Mouse (Mus musculus) limb, embryonic 12.5 days (tissue): Measurements from ENCODE around the gene Amy1. TPM values are rescaled to one million over a fixed set of nuclear protein-coding genes. Genes with fewer than 3 reads are reported as not detected.
"Not testable (repeated sequence)": the region's sequence is repeated elsewhere in the genome, so short reads cannot be mapped to it uniquely, and the experiment has no call there.

ENCODE experiments used
- ATAC-seq: fragments of 200-750 bp; cut with Nextera tagmentation; 2 replicates; pipeline ENCODE4 v1.8.0; 2017; ENCODE audit warnings: low read depth, moderate TSS enrichment; ENCODE audit not compliant: insufficient number of reproducible peaks, insufficient read depth, low FRiP score, low TSS enrichment
- H3K27ac ChIP-seq: fragments of 300-500 bp; sonication (generic); 2 replicates; pipeline ENCODE4 v1.5.1; 2016; ENCODE audit warnings: mild to moderate bottlenecking, moderate library complexity
- H3K27me3 ChIP-seq: fragments of 300-500 bp; sonication (generic); 2 replicates; pipeline ENCODE4 v1.6.1; 2016; ENCODE audit warnings: mild to moderate bottlenecking, moderate library complexity
- H3K36me3 ChIP-seq: fragments of 300-500 bp; sonication (generic); 2 replicates; pipeline ENCODE4 v1.6.1; 2016; ENCODE audit warnings: mild to moderate bottlenecking, moderate library complexity
- H3K4me1 ChIP-seq: fragments of 300-500 bp; sonication (generic); replicated peaks from 2 replicates; pipeline ENCODE4 v1.6.1; 2016
- H3K4me2 ChIP-seq: fragments of 300-500 bp; sonication (generic); 2 replicates; pipeline ENCODE4 v1.6.1; 2016; ENCODE audit warnings: mild to moderate bottlenecking, moderate library complexity
- H3K4me3 ChIP-seq: fragments of 300-500 bp; sonication (generic); replicated peaks from 2 replicates; pipeline ENCODE4 v1.5.1; 2016; ENCODE audit warnings: mild to moderate bottlenecking
- H3K9ac ChIP-seq: fragments of 300-500 bp; sonication (generic); replicated peaks from 2 replicates; pipeline ENCODE4 v1.6.1; 2016; ENCODE audit warnings: mild to moderate bottlenecking, moderate library complexity
- H3K9me3 ChIP-seq: fragments of 300-500 bp; sonication (generic); 2 replicates; pipeline ENCODE4 v1.6.1; 2016; ENCODE audit warnings: mild to moderate bottlenecking, moderate library complexity
- WGBS: fragments of 180-500 bp; shearing (Covaris S2); methylation state at CpG from one replicate; pipeline ENCODE4 v1.1.7; 2016; 5-methylcytosine and 5-hydroxymethylcytosine counted together
- polyA plus RNA-seq: library from polyadenylated mRNA; unstranded; fragments of >200 nt; fragmentation: Nextera tagmentation; extraction: Ambion mirVana; gene quantifications from 2 replicates; pipeline ENCODE4 v1.2.1, GENCODE M21; 2016

The Amy1 gene
- polyA plus RNA-seq, 1 experiment from 2014 or later, result 1.5 TPM

DNA sequence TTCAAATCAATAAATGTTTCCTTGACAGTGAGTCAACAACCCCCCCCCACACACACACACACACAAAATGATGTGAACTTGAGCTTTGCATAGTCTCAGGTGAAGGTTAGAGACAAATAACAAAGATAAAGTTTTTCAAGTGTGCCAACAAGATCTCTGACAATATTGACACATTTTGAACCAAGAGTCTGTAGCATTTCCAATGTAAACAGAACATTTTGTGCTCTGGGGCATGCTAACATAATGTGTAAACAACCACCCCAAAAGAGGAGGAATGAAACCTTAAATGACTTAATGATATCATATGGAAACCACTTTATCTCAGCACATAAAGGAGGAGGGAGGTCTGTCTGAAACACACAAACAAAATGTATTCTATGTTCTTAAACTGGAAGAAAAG, 66.8 kb downstream of the Amy1 start:
- H3K9me3 ChIP-seq, result no peaks in the 10 kb centered on the region
- H3K9ac ChIP-seq, result no peak overlapping the region
- no peak for ATAC-seq

DNA sequence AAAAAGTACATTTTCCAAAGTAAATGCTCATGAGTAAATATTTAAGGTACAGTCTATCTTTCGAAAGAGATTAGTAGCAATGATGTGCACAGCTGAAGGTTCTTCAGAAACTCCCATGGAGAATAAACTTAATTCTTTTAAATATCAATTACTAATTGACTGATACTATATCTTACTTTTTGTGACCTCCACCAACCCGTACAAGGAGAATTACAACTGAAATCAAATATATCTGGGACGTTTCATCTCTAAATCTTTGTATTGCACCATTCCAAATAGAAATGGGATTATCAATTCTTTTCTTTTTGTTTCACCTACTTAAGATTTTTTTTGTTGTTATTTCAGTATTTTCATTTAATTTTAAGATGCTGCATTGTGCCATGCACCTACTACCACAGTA, 74.2 kb downstream of the Amy1 start, which contains the start of gene Amy2a1:
Gene Amy2a1 (minus strand): TSS at position 101 of the 400 bp plus-strand sequence.
- not testable (repeated sequence) for H3K36me3 ChIP-seq, H3K4me3 ChIP-seq, ATAC-seq, H3K4me1 ChIP-seq, H3K4me2 ChIP-seq, H3K27me3 ChIP-seq, H3K9ac ChIP-seq, H3K9me3 ChIP-seq, H3K27ac ChIP-seq
- 86% methylated on average over 3 of the region's 3 CpGs for WGBS

More for the DNA sequence above, 66.8 kb downstream of the Amy1 start:
- Histone ChIP-seq H3K27ac (no peak overlapping the region), H3K4me3 (no peak overlapping the region), H3K4me2 (no peak overlapping the region), H3K4me1 (no peaks in the 10 kb centered on the region), H3K36me3 (no peaks in the 10 kb centered on the region), H3K27me3 (no peaks in the 10 kb centered on the region)

Other genes starting within 250 kb of the Amy1 start
- gene Amy2a1, start 74.3 kb downstream of the Amy1 start, polyA plus RNA-seq, result not detected in 2 replicates
- 42.2 and 46.3 TPM in 2 replicates for gene Rnpc3, start 23.4 kb upstream of the Amy1 start, polyA plus RNA-seq